Comparison of ENCODE assay signal across 12 mouse cellular contexts in the genomic region with DNA sequence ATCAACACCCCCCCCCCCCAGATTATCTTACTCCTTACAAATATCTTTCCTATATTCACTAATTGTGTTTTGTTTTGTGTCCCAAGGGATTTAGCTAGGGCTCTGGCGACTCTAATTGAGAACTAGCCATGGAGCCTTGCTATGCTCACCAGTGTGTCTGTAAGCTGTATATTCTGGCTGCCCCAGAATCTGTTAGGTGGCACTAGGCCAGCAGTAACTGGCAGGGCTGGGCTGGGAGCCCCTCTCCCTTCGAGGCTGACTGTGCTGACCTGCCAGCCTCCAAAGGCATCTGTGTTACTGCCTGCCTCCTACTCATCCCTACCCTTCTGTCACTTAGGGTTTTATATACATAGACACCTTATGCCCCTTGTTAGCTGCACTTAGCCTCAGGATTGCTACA.
A peak's percentile ranks its signal among the peaks of the same experiment; 100 is the strongest.
DNase-seq lines count a peak whose midpoint lies in the region; ATAC-seq and TF ChIP-seq lines count a peak whose summit lies in the region.
"Had no signal": no experiment of that assay in that cellular context is flagged by ENCODE, and none has a peak within 500 bp of the region (broad histone marks: within the 10 kb centered on the region; RNA-seq: fewer than 3 reads in every experiment).

No protein-coding gene starts in this region.

- no peaks in the 10 kb centered on the region for H3K27me3 ChIP-seq in forebrain, embryonic 13.5 days
- H3K27me3 ChIP-seq in forebrain, embryonic 10.5 days (ENCODE audit: poor library complexity, severe bottlenecking) = no peaks in the 10 kb centered on the region
- H3K27me3 ChIP-seq in neural tube, embryonic 12.5 days (replicated peaks) = no peaks in the 10 kb centered on the region
- no peaks in the 10 kb centered on the region for H3K27me3 ChIP-seq in hindbrain, postnatal 0 days (ENCODE audit: insufficient read depth, low read length)

- peak; percentile 85 for ATAC-seq in forebrain, embryonic 13.5 days
- ATAC-seq in neural tube, embryonic 12.5 days (ENCODE audit: low FRiP score, low read depth) = 0 out of 2 replicates have a peak, but pooled peaks have one; percentile 25
- peak; percentile 66 for ATAC-seq in hindbrain, postnatal 0 days

- TF ChIP-seq CTCF in hindbrain, postnatal 0 days (IDR thresholded peaks at IDR 0.05; ENCODE audit: low read depth) = no peak

- H3K4me2 ChIP-seq in forebrain, embryonic 13.5 days = no peak overlapping the region
- H3K4me2 ChIP-seq in neural tube, embryonic 12.5 days (replicated peaks) = no peak overlapping the region
- H3K4me2 ChIP-seq in hindbrain, postnatal 0 days (ENCODE audit: low read depth, low read length) = no peak overlapping the region

- no peak for DNase-seq in forebrain, embryonic 10.5 days (ENCODE audit: extremely low spot score, low spot score)
- DNase-seq in neural tube, embryonic 10.5 days (ENCODE audit: extremely low spot score, low spot score) = no peak
- DNase-seq in hindbrain, postnatal 0 days (ENCODE audit: low spot score) = peak; percentile 67
- no peak for DNase-seq in spleen, adult 12 weeks (ENCODE audit: low spot score)
- no peak for DNase-seq in spleen, postnatal 36 days (ENCODE audit: low spot score in 2 of 2)
- DNase-seq in testis, postnatal 10 days (ENCODE audit: low spot score) = no peak
- DNase-seq: kidney, postnatal 14 days; thymus, adult 18-20 months had no signal

- 7% methylated on average over 2 of the region's 2 CpGs for WGBS in forebrain, embryonic 13.5 days
- 47% methylated on average over 2 of the region's 2 CpGs for WGBS in forebrain, embryonic 10.5 days
- WGBS in neural tube, embryonic 12.5 days = 36% methylated on average over 2 of the region's 2 CpGs
- 10% methylated on average over 2 of the region's 2 CpGs for WGBS in hindbrain, postnatal 0 days

- no peaks in the 10 kb centered on the region for H3K36me3 ChIP-seq in forebrain, embryonic 13.5 days (ENCODE audit: poor library complexity, severe bottlenecking)
- no peaks in the 10 kb centered on the region for H3K36me3 ChIP-seq in forebrain, embryonic 10.5 days (replicated peaks)
- H3K36me3 ChIP-seq in neural tube, embryonic 12.5 days = no peaks in the 10 kb centered on the region
- H3K36me3 ChIP-seq in hindbrain, postnatal 0 days (ENCODE audit: insufficient read depth, low read length) = no peaks in the 10 kb centered on the region

- H3K4me1 ChIP-seq in forebrain, embryonic 13.5 days = peaks cover 9% of the 10 kb centered on the region
- H3K4me1 ChIP-seq in forebrain, embryonic 10.5 days = peaks cover 31% of the 10 kb centered on the region
- 0 out of 2 replicates have a peak, but pooled peaks cover 6% of the 10 kb centered on the region for H3K4me1 ChIP-seq in neural tube, embryonic 12.5 days
- H3K4me1 ChIP-seq in hindbrain, postnatal 0 days (ENCODE audit: insufficient read depth, low read length) = no peaks in the 10 kb centered on the region

- H3K4me3 ChIP-seq in forebrain, embryonic 13.5 days = no peak overlapping the region
- H3K4me3 ChIP-seq in forebrain, embryonic 10.5 days = no peak overlapping the region
- H3K4me3 ChIP-seq in neural tube, embryonic 12.5 days = no peak overlapping the region
- H3K4me3 ChIP-seq in hindbrain, postnatal 0 days (ENCODE audit: low read length) = no peak overlapping the region
- H3K4me3 ChIP-seq: left cerebral cortex, adult 2 months had no signal

- no peak overlapping the region; the same call in 1 of the 2 replicates for H3K27ac ChIP-seq in forebrain, embryonic 13.5 days
- H3K27ac ChIP-seq in forebrain, embryonic 10.5 days = no peak overlapping the region
- no peak overlapping the region for H3K27ac ChIP-seq in neural tube, embryonic 12.5 days
- no peak overlapping the region for H3K27ac ChIP-seq in hindbrain, postnatal 0 days
- H3K27ac ChIP-seq: left cerebral cortex, adult 2 months; liver, embryonic 14.5 days had no signal

- H3K9ac ChIP-seq in forebrain, embryonic 13.5 days = no peak overlapping the region
- no peak overlapping the region for H3K9ac ChIP-seq in neural tube, embryonic 12.5 days
- H3K9ac ChIP-seq in hindbrain, postnatal 0 days (replicated peaks; ENCODE audit: low read length) = no peak overlapping the region
- H3K9ac ChIP-seq: liver, embryonic 14.5 days had no signal

- no peaks in the 10 kb centered on the region for H3K9me3 ChIP-seq in forebrain, embryonic 13.5 days (replicated peaks)
- H3K9me3 ChIP-seq in forebrain, embryonic 10.5 days = no peaks in the 10 kb centered on the region
- H3K9me3 ChIP-seq in neural tube, embryonic 12.5 days = no peaks in the 10 kb centered on the region
- no peaks in the 10 kb centered on the region for H3K9me3 ChIP-seq in hindbrain, postnatal 0 days (ENCODE audit: low read length)

Comparison
In these comparisons a context has a peak if more than half of its experiments do, and no peak if none do; other contexts are left out.
1. ATAC-seq: peak in every context shown above with its lines; median percentile 85 in forebrain, embryonic 13.5 days; 66 in hindbrain, postnatal 0 days; 25 in neural tube, embryonic 12.5 days.